Mouse (Mus musculus) intestine, embryonic 14.5 days (tissue): ENCODE measurements around the gene Apoa2. TPM values are rescaled to one million over a fixed set of nuclear protein-coding genes. Genes with fewer than 3 reads are reported as not detected.

ENCODE experiments used
- ATAC-seq: fragments of 200-750 bp; cut with Nextera tagmentation; replicated peaks from 2 replicates; pipeline ENCODE4 v1.8.0; 2017; ENCODE audit warnings: low read depth, moderate number of reproducible peaks, moderate TSS enrichment, moderate library complexity; ENCODE audit not compliant: low FRiP score, low TSS enrichment
- DNase-seq: peaks from one replicate; pipeline ENCODE4 v3.0.0-alpha.2; 2018; ENCODE audit warnings: low spot score
- H3K27ac ChIP-seq: fragments of 300-500 bp; sonication (generic); 2 replicates; pipeline ENCODE4 v1.5.1; 2014; ENCODE audit warnings: low read depth, mild to moderate bottlenecking, control low read depth
- H3K27me3 ChIP-seq: fragments of 300-500 bp; sonication (generic); replicated peaks from 2 replicates; pipeline ENCODE4 v1.6.1; 2014; ENCODE audit warnings: low read length, control low read depth; ENCODE audit not compliant: control insufficient read depth, insufficient read depth
- H3K36me3 ChIP-seq: fragments of 300-500 bp; sonication (generic); 2 replicates; pipeline ENCODE4 v1.6.1; 2014; ENCODE audit warnings: low read length, control low read depth; ENCODE audit not compliant: control insufficient read depth, insufficient read depth
- H3K4me1 ChIP-seq: fragments of 300-500 bp; sonication (generic); replicated peaks from 2 replicates; pipeline ENCODE4 v1.6.1; 2014; ENCODE audit warnings: low read length, control low read depth, mixed read lengths; ENCODE audit not compliant: control insufficient read depth, insufficient read depth
- H3K4me2 ChIP-seq: fragments of 300-500 bp; sonication (generic); 2 replicates; pipeline ENCODE4 v1.6.1; 2014; ENCODE audit warnings: low read length
- H3K4me3 ChIP-seq: fragments of 300-500 bp; sonication (generic); 2 replicates; pipeline ENCODE4 v1.5.1; 2014; ENCODE audit warnings: low read depth, low read length, control low read depth, mixed read lengths
- H3K9ac ChIP-seq: fragments of 300-500 bp; sonication (generic); 2 replicates; pipeline ENCODE4 v1.6.1; 2014; ENCODE audit warnings: mild to moderate bottlenecking, low read length
- H3K9me3 ChIP-seq: fragments of 300-500 bp; sonication (generic); 2 replicates; pipeline ENCODE4 v1.6.1; 2016; ENCODE audit warnings: low read length, control low read depth; ENCODE audit not compliant: control insufficient read depth
- WGBS: fragments of 180-500 bp; shearing (Covaris S2); extraction: QIAGEN DNeasy Blood & Tissue Kit; methylation state at CpG from one replicate; pipeline ENCODE4 v1.1.7; 2014; 5-methylcytosine and 5-hydroxymethylcytosine counted together
- polyA plus RNA-seq: library from polyadenylated mRNA; unstranded; fragments of >200 nt; fragmentation: Nextera tagmentation; extraction: Ambion mirVana; gene quantifications from 2 replicates; pipeline ENCODE4 v1.2.1, GENCODE M21; 2014

Gene Apoa2
- polyA plus RNA-seq, 1 experiment from 2014 or later, result 2.5 TPM

DNA sequence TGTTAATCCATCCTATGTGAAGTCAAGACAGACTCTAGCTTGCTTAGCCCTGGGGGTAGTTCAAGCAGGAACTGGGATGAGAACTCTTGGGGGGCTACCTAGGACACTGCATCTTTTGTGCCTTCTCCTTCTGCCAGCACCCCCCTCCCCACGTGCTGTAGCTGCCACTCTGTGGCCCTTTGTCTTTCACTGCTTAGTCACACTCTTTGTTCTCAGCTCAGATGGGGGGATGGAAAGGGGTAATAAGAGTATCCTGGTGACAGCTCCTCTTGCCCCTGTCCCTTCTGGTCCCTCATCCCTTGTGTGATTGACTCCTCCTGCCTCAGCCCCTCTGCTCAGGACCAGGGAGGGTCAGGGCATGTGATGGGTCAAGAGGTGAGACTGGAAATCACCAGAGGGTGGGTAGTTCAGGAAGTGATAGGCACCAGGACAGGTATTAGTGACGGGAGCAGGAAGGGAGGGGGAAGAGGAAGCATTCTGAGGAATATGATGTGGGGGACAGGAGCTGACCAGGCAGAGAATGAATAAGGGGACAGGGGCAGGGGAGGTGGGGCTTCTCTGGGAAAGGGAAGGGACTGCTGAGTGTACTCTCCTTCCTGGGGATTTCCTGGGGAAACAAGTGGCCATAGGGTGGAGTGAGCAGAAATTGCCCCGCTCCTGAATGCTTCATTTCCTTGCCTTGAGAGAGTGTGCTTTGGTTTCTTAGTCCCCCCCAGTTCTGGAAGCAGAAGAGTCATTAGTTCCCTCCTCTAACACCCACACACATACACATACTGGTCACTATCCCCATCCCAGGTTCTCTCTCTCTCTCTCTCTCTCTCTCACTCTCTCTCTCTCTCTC, 23.8 kb downstream of the Apoa2 start:
- Histone ChIP-seq H3K4me3 (no peak overlapping the region), H3K9ac (no peak overlapping the region), H3K4me1 (peaks cover 47% of the 10 kb centered on the region), H3K27ac (peak overlapping the region; percentile 92), H3K4me2 (no peak overlapping the region; the same call in 1 of the 2 replicates), H3K27me3 (no peaks in the 10 kb centered on the region), H3K9me3 (no peaks in the 10 kb centered on the region), H3K36me3 (peaks cover 16% of the 10 kb centered on the region; the same call in 1 of the 2 replicates)
- ATAC-seq (no peak), DNase-seq (no peak)
- 42% methylated on average over 2 of the region's 3 CpGs for WGBS

DNA sequence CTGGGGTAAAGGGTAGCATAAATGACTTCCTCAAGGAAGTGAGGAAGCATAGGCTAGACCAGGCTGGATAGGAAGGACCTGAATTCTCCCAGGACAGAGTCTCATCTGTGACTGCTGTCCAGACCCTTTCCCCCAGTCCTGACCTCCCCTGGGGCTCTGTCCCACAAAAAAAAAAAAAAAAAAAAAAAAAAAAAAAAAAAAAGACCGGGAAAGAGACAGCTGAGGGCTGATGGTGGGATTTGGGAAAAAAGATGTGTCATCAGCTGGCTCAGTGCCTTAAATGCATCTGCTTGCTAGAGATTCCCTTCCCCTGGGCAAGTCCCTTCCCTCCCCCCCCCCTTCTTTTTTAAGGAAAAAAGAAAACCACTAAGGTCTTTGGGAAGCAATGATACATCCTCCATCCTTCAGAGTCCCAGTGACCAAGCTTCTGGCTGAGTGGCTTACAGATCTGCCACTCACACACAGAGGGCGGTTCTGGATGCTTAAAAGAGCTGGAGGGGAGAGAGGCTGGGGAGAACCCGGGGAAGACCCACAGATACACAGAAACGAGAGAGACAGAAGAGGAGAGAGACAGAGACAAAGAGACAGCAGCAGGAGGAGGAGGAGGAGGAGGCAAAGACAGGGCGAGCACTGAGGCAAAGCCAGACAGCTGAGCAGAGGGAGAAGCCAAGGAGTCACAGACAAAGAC, 25.2 kb downstream of the Apoa2 start, which contains the start of gene Adamts4:
TSS of gene Adamts4 (plus strand) at position 509 of the 688 bp plus-strand sequence.
- Histone ChIP-seq H3K9me3 (no peaks in the 10 kb centered on the region), H3K9ac (peak within 1 kb of the TSS; percentile 25), H3K4me3 (peak within 1 kb of the TSS; percentile 28), H3K4me1 (peaks cover 47% of the 10 kb centered on the region), H3K4me2 (peak within 1 kb of the TSS; percentile 60), H3K27me3 (no peaks in the 10 kb centered on the region), H3K27ac (peak within 1 kb of the TSS; percentile 71), H3K36me3 (0 out of 2 replicates have a peak, but pooled peaks cover 7% of the 10 kb centered on the region)
- DNase-seq (peak; percentile 62), ATAC-seq (no peak)
- WGBS, result 29% methylated on average over 4 of the region's 5 CpGs

DNA sequence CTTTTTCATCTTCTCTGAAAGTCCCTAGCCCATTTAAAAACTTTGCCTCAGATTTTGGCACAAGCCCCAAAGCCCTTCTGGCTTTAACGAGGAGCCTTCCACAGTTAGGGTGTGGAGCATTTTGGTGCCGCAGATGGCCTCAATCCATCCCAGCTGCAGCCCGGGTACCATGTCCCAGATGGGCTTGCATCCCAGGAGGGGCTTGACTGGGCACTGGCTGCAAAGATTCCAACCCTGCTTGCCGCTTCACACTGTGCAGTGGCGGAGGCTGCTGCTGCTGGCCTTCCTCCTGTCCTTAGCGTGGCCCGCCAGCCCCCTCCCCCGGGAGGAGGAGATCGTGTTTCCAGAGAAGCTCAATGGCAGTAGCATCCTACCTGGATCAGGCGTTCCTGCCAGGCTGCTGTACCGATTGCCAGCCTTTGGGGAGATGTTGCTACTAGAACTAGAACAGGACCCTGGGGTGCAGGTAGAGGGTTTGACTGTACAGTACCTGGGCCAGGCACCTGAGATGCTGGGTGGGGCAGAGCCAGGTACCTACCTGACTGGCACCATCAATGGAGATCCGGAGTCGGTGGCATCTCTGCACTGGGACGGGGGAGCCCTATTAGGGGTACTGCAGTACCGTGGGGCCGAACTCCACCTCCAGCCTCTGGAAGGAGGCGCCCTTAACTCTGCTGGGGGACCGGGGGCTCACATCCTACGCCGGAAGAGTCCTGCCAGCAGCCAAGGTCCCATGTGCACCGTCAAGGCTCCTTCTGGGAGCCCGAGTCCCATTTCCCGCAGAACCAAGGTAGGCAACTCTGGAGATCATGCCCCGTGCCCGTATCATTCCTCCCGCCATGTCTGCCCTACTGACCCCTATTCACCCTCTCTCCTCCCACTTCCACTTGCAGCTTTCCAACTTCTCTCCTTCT, 26.1 kb downstream of the Apoa2 start, which contains the start of gene Ndufs2:
TSS of gene Ndufs2 (minus strand) at position 709 of the 914 bp plus-strand sequence.
- Histone ChIP-seq H3K4me2 (peak within 1 kb of the TSS; percentile 60), H3K27me3 (no peaks in the 10 kb centered on the region), H3K9me3 (no peaks in the 10 kb centered on the region), H3K27ac (peak within 1 kb of the TSS; percentile 62), H3K36me3 (peaks cover 1% of the 10 kb centered on the region; the same call in 1 of the 2 replicates), H3K4me1 (peaks cover 41% of the 10 kb centered on the region), H3K9ac (peak within 1 kb of the TSS; percentile 25), H3K4me3 (peak within 1 kb of the TSS; percentile 28)
- DNase-seq (no peak), ATAC-seq (no peak)
- WGBS, result 24% methylated on average over 26 of the region's 26 CpGs

DNA sequence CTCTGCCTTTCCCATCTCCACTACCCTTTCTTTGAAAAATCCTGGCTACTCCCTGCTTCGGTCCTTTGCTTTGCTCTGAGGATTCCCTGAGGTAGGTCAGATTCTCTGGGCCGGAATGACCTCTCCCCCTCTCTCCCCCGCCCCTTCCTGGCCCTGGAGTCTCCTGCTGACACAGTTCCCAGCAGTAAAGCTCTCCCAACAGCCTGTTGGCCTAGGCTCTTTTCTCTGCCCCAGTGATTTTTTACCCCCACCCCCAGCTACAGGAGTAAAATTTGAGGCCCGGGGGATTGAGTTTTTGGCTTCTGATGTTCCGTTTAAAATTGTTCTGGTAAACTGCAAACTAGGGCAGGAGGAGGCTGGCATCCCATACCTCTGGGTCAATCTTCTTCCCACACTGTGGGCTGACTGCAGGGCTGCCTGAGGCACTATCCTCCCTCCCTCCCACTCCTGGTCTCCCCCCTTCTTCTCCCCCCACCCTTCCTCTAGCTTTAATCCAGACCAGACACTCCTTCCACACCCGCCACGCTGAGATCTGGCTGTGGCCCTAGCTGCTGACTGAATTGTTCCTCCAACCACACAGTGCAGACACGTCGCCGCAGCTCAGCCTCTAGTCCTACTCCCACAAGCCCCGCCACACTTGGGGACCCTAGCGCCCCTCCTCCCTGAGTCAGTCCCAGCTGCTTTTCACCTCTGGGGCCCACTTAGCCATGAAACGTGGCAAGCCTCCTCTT, 26.9 kb downstream of the Apoa2 start:
- peak; percentile 64 for DNase-seq
- Histone ChIP-seq H3K27ac (peak overlapping the region; percentile 49; the same call in 1 of the 2 replicates), H3K4me2 (peak overlapping the region; percentile 60), H3K9ac (no peak overlapping the region), H3K4me1 (peaks cover 36% of the 10 kb centered on the region), H3K36me3 (peaks cover 6% of the 10 kb centered on the region; the same call in 1 of the 2 replicates), H3K4me3 (peak overlapping the region; percentile 28), H3K27me3 (no peaks in the 10 kb centered on the region), H3K9me3 (no peaks in the 10 kb centered on the region)
- 14% methylated on average over 13 of the region's 13 CpGs for WGBS
- no peak for ATAC-seq

DNA sequence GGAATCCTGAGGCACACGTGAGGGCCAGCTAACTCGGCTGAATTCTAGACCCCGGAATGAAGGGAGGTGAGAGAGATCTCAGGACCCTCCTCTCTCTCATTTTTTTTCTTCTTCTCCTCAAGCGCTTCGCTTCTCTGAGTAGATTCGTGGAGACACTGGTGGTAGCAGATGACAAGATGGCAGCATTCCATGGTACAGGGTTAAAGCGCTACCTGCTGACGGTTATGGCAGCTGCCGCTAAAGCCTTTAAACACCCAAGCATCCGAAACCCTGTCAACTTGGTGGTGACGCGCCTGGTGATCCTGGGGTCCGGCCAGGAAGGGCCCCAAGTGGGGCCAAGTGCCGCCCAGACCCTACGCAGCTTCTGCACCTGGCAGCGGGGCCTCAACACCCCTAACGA, 27.6 kb downstream of the Apoa2 start:
- H3K9ac ChIP-seq, result no peak overlapping the region

DNA sequence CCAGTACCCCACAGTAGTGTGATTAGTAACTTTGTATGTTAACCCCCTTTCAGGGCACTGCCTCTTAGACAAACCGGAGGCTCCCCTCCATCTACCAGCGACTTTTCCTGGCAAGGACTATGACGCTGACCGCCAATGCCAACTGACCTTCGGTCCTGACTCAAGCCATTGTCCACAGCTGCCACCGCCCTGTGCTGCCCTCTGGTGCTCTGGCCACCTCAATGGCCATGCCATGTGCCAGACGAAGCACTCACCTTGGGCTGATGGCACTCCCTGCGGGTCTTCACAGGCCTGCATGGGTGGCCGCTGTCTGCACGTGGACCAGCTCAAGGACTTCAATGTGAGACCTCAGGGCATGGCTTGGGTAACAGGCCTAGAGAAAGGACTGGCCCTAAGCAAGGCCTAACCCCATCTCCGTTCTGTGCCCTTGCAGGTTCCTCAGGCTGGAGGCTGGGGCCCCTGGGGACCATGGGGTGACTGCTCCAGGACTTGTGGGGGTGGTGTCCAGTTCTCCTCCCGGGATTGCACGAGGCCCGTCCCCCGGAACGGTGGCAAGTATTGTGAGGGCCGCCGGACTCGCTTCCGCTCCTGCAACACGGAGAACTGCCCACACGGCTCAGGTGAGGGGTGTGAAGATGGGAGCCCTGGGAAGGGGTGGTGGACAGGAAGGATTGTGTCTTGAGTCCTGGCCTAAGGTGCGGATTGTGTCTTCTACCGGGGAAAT, 31.4 kb downstream of the Apoa2 start:
- peaks cover 6% of the 10 kb centered on the region; the same call in 1 of the 2 replicates for H3K36me3 ChIP-seq

More for the DNA sequence above, 27.6 kb downstream of the Apoa2 start:
- H3K9me3 ChIP-seq, result no peaks in the 10 kb centered on the region
- ATAC-seq (no peak), DNase-seq (no peak)
- peak overlapping the region; percentile 49; the same call in 1 of the 2 replicates for H3K27ac ChIP-seq
- H3K4me1 ChIP-seq, result peaks cover 36% of the 10 kb centered on the region
- no peaks in the 10 kb centered on the region for H3K27me3 ChIP-seq
- peak overlapping the region; percentile 28; the same call in 1 of the 2 replicates for H3K4me3 ChIP-seq
- peaks cover 6% of the 10 kb centered on the region; the same call in 1 of the 2 replicates for H3K36me3 ChIP-seq
- 57% methylated on average over 17 of the region's 17 CpGs for WGBS
- H3K4me2 ChIP-seq, result peak overlapping the region; percentile 60

DNA sequence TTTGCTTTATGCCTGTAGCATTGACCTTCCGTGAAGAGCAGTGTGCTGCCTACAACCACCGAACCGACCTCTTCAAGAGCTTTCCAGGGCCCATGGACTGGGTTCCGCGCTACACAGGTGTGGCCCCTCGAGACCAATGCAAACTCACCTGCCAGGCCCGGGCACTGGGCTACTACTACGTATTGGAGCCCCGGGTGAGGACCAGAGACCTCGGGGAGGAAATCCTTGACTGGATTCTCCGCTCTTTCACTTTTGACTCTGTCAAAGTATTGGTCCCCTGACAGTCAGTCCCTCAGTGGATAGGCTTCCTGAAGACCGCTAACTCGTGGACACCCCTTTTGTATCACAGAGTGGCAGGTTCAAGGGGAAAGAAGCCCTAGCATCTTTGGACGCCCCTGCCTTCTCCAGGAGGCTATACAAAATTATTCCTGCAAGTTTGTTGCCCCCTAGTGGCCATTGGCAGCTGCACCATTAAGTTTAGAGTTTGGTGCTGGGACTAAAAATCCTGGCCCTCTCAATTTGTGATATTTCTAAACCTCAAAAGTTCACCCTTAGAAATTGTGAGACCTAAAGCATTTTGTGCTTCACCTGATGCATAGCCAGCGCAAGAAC, 32.2 kb downstream of the Apoa2 start:
- WGBS, result 64% methylated on average over 15 of the region's 15 CpGs
- Histone ChIP-seq H3K4me2 (no peak overlapping the region), H3K9ac (no peak overlapping the region), H3K27me3 (no peaks in the 10 kb centered on the region), H3K27ac (no peak overlapping the region), H3K4me1 (peaks cover 5% of the 10 kb centered on the region), H3K4me3 (no peak overlapping the region), H3K36me3 (peaks cover 6% of the 10 kb centered on the region; the same call in 1 of the 2 replicates), H3K9me3 (no peaks in the 10 kb centered on the region)
- ATAC-seq, result no peak
- DNase-seq, result peak; percentile 79

More for the DNA sequence above, 31.4 kb downstream of the Apoa2 start:
- H3K4me2 ChIP-seq, result no peak overlapping the region
- no peak for DNase-seq
- peaks cover 8% of the 10 kb centered on the region for H3K4me1 ChIP-seq
- WGBS, result 89% methylated on average over 24 of the region's 24 CpGs
- no peaks in the 10 kb centered on the region for H3K27me3 ChIP-seq
- ATAC-seq, result no peak
- H3K9ac ChIP-seq, result no peak overlapping the region
- no peak overlapping the region for H3K27ac ChIP-seq
- no peaks in the 10 kb centered on the region for H3K9me3 ChIP-seq
- no peak overlapping the region for H3K4me3 ChIP-seq
